Mouse (Mus musculus): ENCODE data around the gene Gng12. TPM values are rescaled to one million over a fixed set of nuclear protein-coding genes. Genes with fewer than 3 reads are reported as not detected.
"Not testable (repeated sequence)": the region's sequence is repeated elsewhere in the genome, so short reads cannot be mapped to it uniquely, and the experiment has no call there.

The Gng12 gene
- polyA plus RNA-seq, 1 experiment = 0.36 TPM

DNA sequence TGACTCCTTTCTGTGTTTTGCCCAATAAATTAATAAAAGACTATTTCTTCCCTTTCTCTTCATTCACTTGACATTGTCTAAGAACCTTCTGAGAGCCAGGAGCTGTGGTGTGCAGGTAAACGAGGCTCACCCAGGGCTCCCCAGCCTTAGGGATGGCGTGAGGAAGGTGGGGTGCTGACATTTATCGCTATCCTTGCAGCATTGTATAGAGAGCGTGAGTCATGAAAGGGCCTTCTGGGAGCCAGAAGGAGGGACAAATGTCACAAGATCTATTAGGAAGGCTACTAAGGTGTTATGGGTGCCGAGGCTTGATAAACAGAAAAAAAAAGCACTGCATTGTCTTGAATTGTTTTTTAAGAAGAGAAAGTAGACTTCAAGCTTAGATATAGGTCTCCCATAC lies 125.1 kb downstream of the Gng12 start:
- no peak overlapping the region for H3K4me3 ChIP-seq (replicated peaks)
- no peaks in the 10 kb centered on the region for H3K9me3 ChIP-seq (ENCODE audit: control insufficient read depth, low read length)
- no peaks in the 10 kb centered on the region for H3K27me3 ChIP-seq (ENCODE audit: control insufficient read depth)
- TF ChIP-seq GATA1 (IDR thresholded peaks at IDR 0.05; ENCODE audit: low read length) (no peak), TAL1 (IDR thresholded peaks at IDR 0.05; ENCODE audit: low read length) (no peak)
- peaks cover 4% of the 10 kb centered on the region for H3K4me1 ChIP-seq (ENCODE audit: control insufficient read depth)
- H3K36me3 ChIP-seq (ENCODE audit: control insufficient read depth) = peaks cover 3% of the 10 kb centered on the region; the same call in 1 of the 2 replicates

DNA sequence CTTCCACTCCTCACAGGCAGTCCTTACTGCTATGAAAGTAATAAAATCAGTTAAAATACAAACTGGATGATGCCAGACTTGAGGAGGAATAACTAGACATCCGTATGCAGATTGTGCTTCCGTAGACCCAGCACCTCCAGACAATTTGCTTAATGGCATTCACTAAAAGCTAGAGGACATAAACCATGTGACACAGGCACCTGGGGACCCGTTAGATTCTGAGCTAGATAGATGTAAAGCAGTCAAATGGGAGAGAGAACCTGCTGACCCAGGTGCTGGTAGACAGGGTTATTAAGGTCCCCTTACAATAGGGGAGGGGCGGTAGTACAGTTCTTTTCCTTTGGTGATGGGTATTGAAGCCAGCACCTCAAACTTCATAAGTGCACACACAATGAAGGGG lies 127.5 kb downstream of the Gng12 start:
- H3K9me3 ChIP-seq (ENCODE audit: control insufficient read depth, low read length) = no peaks in the 10 kb centered on the region

DNA sequence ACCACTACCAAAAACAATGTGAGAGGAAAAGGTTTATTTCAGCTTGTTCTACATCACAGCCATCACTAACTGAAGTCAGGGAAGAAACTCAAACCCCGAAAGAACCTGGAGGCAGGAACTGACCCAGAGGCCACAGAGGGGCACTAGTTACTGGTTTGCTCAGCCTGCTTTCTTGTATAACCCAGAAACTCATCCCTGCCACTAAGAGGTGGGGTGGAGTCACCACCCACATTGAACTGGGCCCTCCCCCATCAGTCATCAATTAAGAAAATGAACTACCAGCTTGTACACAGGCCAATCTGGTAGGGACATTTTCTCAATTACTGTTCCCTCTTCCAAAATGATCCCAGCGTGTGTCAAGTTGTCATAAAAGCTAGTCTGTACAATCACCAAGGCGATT lies 130.5 kb downstream of the Gng12 start:
- Histone ChIP-seq H3K4me1 (ENCODE audit: control insufficient read depth) (peaks cover 16% of the 10 kb centered on the region), H3K36me3 (ENCODE audit: control insufficient read depth) (no peaks in the 10 kb centered on the region; the same call in 1 of the 2 replicates), H3K9me3 (ENCODE audit: control insufficient read depth, low read length) (no peaks in the 10 kb centered on the region), H3K27me3 (ENCODE audit: control insufficient read depth) (no peaks in the 10 kb centered on the region), H3K4me3 (replicated peaks) (no peak overlapping the region)
- TF ChIP-seq TAL1 (IDR thresholded peaks at IDR 0.05; ENCODE audit: low read length) (no peak), GATA1 (IDR thresholded peaks at IDR 0.05; ENCODE audit: low read length) (no peak)

More for the DNA sequence above, 127.5 kb downstream of the Gng12 start:
- Histone ChIP-seq H3K36me3 (ENCODE audit: control insufficient read depth) (no peaks in the 10 kb centered on the region), H3K27me3 (ENCODE audit: control insufficient read depth) (no peaks in the 10 kb centered on the region), H3K4me1 (ENCODE audit: control insufficient read depth) (peaks cover 12% of the 10 kb centered on the region), H3K4me3 (replicated peaks) (no peak overlapping the region)
- TF ChIP-seq TAL1 (IDR thresholded peaks at IDR 0.05; ENCODE audit: low read length) = no peak
- TF ChIP-seq GATA1 (IDR thresholded peaks at IDR 0.05; ENCODE audit: low read length) = no peak

DNA sequence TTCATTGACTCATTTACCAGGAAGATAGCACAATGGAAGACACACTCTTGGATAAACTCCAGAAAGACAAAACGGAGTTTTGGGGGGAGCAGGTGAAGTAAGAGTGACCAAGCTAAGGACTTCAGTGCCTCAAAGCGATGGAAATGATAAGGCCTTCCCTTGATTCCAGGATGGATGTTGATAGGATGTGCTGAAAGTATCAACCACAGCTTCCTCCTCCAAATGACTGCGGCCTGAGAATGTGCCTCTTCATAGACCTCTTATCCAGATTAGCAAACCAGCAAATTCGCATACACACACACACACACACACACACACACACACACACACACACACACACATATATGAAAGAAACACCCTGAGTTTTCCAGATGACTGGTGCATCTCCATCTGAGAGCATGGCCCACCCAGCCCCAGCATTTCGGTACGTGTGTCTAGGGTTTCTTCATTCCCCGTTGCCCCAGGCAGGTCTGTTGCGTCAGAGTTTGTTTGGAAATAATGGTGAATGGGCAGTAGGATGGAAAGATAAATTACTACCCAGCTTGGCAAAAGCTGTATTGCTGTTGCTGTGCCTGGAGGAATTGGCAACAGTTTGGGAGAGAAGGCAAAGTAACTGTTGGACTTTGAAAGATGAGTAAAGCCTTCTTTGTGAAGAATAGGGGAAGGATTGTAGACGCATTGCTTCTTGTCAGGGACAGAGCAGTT lies 131.4 kb downstream of the Gng12 start:
- no peaks in the 10 kb centered on the region for H3K27me3 ChIP-seq (ENCODE audit: control insufficient read depth)
- H3K4me1 ChIP-seq (ENCODE audit: control insufficient read depth) = peaks cover 16% of the 10 kb centered on the region
- no peak overlapping the region for H3K4me3 ChIP-seq (replicated peaks)
- TF ChIP-seq TAL1 (IDR thresholded peaks at IDR 0.05; ENCODE audit: low read length) (no peak), GATA1 (IDR thresholded peaks at IDR 0.05; ENCODE audit: low read length) (no peak)
- peaks cover 6% of the 10 kb centered on the region for H3K36me3 ChIP-seq (ENCODE audit: control insufficient read depth)
- H3K9me3 ChIP-seq (ENCODE audit: control insufficient read depth, low read length) = no peaks in the 10 kb centered on the region

DNA sequence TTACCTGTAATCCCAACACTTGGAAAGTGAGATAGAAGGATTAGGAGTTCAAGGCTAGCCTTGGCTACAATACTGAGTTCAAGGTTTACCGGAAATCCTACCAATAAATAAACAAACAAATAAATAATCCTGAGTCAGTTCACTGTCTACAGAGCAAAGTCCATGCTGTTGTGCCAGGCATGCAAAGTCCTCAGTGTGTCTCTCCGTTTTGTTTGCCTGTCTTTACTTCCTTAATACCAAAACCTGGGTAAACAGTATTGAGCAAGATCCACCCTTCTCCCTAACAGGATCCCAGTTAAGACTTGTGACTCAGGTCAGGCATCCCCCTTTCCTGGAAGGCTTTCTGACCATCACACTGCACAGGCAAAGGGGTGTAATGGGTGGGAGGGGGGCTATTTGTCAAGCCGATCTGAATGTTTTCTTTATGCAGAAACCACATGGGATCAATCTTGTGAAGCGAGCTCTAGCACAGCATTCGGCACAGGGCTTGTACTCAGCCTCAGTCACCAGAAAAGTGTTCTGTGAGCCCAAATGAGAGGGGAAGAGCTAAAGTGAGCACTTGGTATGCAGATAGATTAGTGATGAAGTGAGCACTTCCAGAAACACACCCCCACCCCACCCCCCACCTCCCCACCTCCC lies 133.2 kb downstream of the Gng12 start:
- TF ChIP-seq TAL1 (IDR thresholded peaks at IDR 0.05; ENCODE audit: low read length) (no peak), GATA1 (IDR thresholded peaks at IDR 0.05; ENCODE audit: low read length) (no peak)
- peaks cover 22% of the 10 kb centered on the region for H3K36me3 ChIP-seq (ENCODE audit: control insufficient read depth)
- peaks cover 30% of the 10 kb centered on the region for H3K4me1 ChIP-seq (ENCODE audit: control insufficient read depth)
- H3K4me3 ChIP-seq (replicated peaks) = no peak overlapping the region
- H3K9me3 ChIP-seq (ENCODE audit: control insufficient read depth, low read length) = no peaks in the 10 kb centered on the region
- H3K27me3 ChIP-seq (ENCODE audit: control insufficient read depth) = no peaks in the 10 kb centered on the region

DNA sequence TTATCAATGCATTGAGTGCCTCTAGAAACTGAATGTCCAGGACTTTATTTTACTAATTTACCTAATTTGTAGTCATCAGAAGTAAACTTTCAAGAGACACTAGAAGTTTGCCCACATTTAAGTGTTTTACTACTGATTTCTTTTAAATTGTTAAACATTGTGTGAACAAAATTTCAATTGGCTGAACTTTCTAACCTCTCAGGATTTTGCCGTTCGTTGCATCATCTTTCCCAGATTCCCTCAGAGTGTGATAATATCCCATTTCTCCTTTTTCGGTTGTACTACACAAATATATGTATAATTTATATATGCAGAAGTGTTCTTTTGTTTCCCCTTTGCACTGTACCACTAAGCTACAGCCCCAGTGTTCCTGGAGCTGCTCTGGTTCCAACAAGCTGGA lies 133.8 kb downstream of the Gng12 start:
- Histone ChIP-seq H3K9me3 (ENCODE audit: control insufficient read depth, low read length) (no peaks in the 10 kb centered on the region), H3K4me3 (replicated peaks) (no peak overlapping the region), H3K4me1 (ENCODE audit: control insufficient read depth) (peaks cover 31% of the 10 kb centered on the region), H3K36me3 (ENCODE audit: control insufficient read depth) (peaks cover 27% of the 10 kb centered on the region), H3K27me3 (ENCODE audit: control insufficient read depth) (no peaks in the 10 kb centered on the region)
- TF ChIP-seq GATA1 (IDR thresholded peaks at IDR 0.05; ENCODE audit: low read length) (no peak), TAL1 (IDR thresholded peaks at IDR 0.05; ENCODE audit: low read length) (no peak)

DNA sequence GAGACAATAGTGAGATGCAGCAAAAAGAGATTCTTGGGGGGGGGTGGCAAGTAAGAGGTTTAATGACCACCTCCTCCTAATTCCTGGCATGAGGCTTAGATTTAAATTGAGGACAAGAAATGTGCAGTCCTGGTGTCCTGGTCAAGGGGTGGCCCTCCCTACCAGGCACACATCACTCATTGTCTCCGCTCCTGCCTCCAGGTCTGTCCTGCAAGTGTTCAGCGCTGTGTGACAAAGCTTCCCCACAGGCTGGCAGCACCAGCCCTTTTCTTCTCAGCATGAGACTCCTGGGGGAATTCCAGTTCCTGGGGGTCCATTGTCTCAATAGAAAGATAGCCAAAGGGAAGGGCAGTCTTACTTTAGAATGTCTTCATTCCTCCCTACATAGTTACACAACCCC lies 134.2 kb downstream of the Gng12 start:
- Histone ChIP-seq H3K4me3 (replicated peaks) (no peak overlapping the region), H3K27me3 (ENCODE audit: control insufficient read depth) (no peaks in the 10 kb centered on the region), H3K4me1 (ENCODE audit: control insufficient read depth) (peaks cover 33% of the 10 kb centered on the region), H3K9me3 (ENCODE audit: control insufficient read depth, low read length) (no peaks in the 10 kb centered on the region), H3K36me3 (ENCODE audit: control insufficient read depth) (peaks cover 32% of the 10 kb centered on the region)
- TF ChIP-seq GATA1 (IDR thresholded peaks at IDR 0.05; ENCODE audit: low read length) = no peak
- no peak for TF ChIP-seq TAL1 (IDR thresholded peaks at IDR 0.05; ENCODE audit: low read length)

DNA sequence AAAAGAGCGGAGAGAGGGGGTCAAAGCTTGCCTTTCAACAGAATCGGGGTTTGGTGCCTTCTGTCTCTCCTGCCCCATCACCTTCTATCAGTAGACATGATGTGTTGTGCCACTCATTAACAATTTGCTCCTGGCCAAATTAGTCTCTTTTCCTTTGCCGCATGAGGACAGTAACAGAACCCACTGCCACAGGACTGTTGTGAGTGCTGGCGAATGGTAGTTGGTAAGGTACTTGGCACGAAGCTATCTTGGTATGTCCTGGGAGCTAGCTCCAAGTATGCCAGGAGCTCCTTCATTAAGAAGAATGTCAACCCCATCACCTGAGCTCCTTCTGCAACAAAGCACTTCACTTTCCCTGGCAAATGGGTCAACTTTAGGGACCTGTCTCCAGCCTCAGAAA lies 134.6 kb downstream of the Gng12 start:
- Histone ChIP-seq H3K4me3 (replicated peaks) (no peak overlapping the region), H3K4me1 (ENCODE audit: control insufficient read depth) (peaks cover 35% of the 10 kb centered on the region), H3K9me3 (ENCODE audit: control insufficient read depth, low read length) (no peaks in the 10 kb centered on the region), H3K36me3 (ENCODE audit: control insufficient read depth) (peaks cover 36% of the 10 kb centered on the region), H3K27me3 (ENCODE audit: control insufficient read depth) (no peaks in the 10 kb centered on the region)
- no peak for TF ChIP-seq GATA1 (IDR thresholded peaks at IDR 0.05; ENCODE audit: low read length)
- TF ChIP-seq TAL1 (IDR thresholded peaks at IDR 0.05; ENCODE audit: low read length) = no peak

DNA sequence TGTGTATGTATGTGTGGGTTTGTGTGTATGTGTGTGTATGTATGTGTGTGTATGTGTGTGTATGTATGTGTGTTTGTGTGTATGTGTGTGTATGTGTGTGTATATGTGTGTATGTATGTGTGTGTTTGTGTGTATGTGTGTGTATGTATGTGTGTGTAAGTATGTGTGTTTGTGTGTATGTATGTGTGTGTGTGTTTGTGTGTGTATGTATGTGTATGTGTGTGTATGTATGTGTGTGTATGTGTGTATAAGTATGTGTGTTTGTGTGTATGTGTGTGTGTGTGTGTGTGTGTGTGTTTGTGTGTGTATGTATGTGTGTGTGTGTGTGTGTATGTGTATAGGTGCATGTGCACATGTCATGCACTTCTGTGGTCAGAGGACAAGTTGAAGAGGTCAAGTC lies 136.4 kb downstream of the Gng12 start:
- not testable (repeated sequence) for H3K9me3 ChIP-seq (ENCODE audit: control insufficient read depth, low read length); H3K4me3 ChIP-seq (replicated peaks); H3K27me3 ChIP-seq (ENCODE audit: control insufficient read depth)
- Histone ChIP-seq H3K36me3 (ENCODE audit: control insufficient read depth) (peaks cover 47% of the 10 kb centered on the region), H3K4me1 (ENCODE audit: control insufficient read depth) (peaks cover 32% of the 10 kb centered on the region)

DNA sequence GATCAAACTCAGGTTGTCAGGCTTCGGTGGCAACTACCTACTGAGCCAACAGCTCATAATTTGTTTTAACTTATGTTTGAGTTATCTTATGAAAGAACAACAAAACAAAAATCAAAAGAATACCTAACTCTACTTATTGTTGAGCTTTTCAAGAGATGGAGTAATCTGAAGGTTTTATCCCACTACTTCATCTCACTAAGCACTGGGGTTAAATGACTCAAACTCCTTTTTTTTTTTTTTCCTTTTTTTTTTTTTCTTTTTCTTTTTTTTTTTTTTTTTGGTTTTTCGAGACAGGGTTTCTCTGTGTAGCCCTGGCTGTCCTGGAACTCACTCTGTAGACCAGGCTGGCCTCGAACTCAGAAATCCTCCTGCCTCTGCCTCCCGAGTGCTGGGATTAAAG lies 136.8 kb downstream of the Gng12 start:
- peaks cover 47% of the 10 kb centered on the region for H3K36me3 ChIP-seq (ENCODE audit: control insufficient read depth)
- not testable (repeated sequence) for H3K9me3 ChIP-seq (ENCODE audit: control insufficient read depth, low read length); H3K4me3 ChIP-seq (replicated peaks); H3K27me3 ChIP-seq (ENCODE audit: control insufficient read depth)
- peaks cover 33% of the 10 kb centered on the region for H3K4me1 ChIP-seq (ENCODE audit: control insufficient read depth)

Data from erythroblast, embryonic 14.5 days (primary cell).